Mouse (Mus musculus): Measurements from ENCODE around the gene Akt2. TPM values are rescaled to one million over a fixed set of nuclear protein-coding genes. Genes with fewer than 3 reads are reported as not detected.
A peak's percentile ranks its signal among the peaks of the same experiment; 100 is the strongest.

Akt2 gene
- polyA plus RNA-seq (2014; fragmentation: Nextera tagmentation; extraction: Ambion mirVana) = 51.1 and 62.7 TPM in 2 replicates

DNA sequence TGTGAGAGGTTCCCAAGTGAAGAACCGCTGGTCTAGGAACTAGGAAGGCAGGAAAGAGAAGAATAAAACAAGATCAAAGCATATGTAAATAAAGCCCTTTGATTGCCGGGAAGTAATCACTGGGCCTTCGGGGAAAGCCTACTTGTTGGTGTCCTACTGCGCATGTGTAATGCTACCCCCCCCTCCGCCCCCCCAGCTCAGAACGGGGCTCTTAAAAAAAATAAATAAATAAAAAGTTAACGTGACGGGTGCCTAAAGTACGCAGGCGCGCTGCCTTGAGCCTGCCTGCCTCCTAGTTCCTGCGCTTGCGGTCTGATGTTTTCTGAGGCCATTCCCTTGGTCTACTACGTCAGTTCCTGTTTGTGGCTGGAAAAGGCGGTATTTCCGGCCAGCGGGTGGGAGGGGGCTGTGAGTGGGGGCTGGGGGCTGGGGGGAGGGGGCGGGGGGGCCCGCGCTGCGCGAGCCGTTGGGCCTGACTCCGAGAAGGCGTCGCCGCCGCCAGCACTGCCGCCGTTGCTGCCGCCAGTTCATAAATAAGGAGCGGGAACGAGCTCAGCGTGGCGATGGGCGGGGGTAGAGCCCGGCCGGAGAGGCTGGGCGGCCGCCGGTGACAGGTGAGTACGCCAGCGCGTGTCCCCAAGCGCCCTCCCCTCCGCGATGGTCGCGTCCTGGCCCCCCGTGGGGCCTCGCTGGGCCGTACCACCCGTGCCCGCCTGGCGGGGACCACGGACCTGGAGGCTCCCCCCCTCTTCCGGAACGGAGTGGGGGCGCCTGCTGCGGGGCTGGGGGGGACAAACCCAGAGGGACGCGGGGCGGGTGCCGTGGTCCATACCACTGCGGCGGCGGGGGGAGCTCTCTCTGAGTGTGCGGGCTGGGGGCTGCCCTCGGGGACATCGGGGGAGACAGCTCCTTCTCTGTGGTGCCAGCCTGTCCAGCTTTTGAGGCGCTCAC is at the start of gene Akt2:
Gene Akt2 (plus strand): TSS at position 287 of the 951 bp plus-strand sequence.
- peak within 1 kb of the TSS; percentile 82 for H3K4me2 ChIP-seq (replicated peaks)
- under 1% methylated on average over 56 of the region's 71 CpGs for WGBS

DNA sequence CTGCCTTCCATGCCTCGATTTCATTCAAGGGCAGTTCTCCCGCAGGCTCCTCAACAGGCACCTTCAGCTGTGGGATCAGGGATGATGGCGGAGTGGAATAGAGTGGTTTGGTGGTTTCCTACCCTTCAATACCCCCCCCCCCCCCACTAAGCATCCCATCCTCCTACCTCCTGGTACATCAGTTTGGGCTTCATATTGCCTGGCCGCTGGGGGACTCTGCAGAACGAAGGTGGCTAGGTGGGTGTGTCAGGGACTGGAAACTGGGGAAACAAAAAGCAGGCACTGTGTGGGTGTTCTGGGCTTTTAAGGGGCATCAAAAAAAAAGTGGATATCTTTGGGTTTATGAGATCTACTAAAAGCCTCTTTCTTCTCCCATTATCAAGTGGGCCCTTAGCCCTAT is 49.4 kb upstream of the Akt2 start:
- WGBS = 67% methylated on average over 5 of the region's 5 CpGs
- Histone ChIP-seq H3K27ac (no peak overlapping the region), H3K4me2 (replicated peaks) (peak overlapping the region; percentile 96)

More for the DNA sequence above, at the start of gene Akt2:
- H3K27ac ChIP-seq = peak within 1 kb of the TSS; percentile 99
- no peaks in the 10 kb centered on the region for H3K27me3 ChIP-seq (ENCODE audit: control insufficient read depth, insufficient read depth, low read length)
- DNase-seq (ENCODE audit: low spot score) = peak; percentile 94
- no peaks in the 10 kb centered on the region for H3K36me3 ChIP-seq (replicated peaks; ENCODE audit: control insufficient read depth, insufficient read depth)
- H3K9me3 ChIP-seq (ENCODE audit: control insufficient read depth, low read length) = no peaks in the 10 kb centered on the region
- H3K4me3 ChIP-seq (replicated peaks; ENCODE audit: low read length) = peak within 1 kb of the TSS; percentile 78
- peak within 1 kb of the TSS; percentile 94 for H3K9ac ChIP-seq
- peak; percentile 95 for ATAC-seq (ENCODE audit: low FRiP score)
- H3K4me1 ChIP-seq (replicated peaks; ENCODE audit: control insufficient read depth, insufficient read depth, low read length) = peaks cover 22% of the 10 kb centered on the region

DNA sequence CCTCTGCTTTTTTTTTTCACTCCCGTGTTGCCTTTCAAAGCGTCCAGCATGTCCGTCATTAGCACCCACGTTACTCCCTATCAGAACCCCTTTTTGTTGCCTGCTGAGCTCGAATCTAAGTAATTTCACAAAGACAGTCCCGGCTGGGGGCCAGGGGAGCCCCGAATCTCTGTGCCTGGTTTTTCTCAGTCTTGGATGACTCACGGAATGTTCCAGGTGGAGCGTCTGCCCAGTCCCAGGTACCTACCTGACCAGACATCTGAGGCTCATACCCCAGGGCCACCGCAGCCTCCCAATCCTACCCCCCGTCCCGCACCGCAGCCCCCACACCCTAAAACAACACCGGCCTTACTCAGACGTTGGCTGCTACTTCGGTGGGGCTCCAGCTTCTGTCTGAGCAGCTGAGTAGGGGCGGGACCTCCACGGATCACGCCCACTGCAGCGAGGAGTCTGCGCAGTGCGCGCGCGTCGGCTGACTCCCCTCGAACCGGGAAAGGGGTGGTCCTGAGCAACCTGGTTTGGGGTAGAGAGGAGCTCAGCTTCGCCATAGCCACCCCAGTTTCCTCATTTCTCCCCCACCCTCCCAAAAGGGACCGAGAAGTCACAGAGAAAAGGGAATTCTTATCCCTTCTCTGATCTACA is 48.8 kb upstream of the Akt2 start:
- H3K27me3 ChIP-seq (ENCODE audit: control insufficient read depth, insufficient read depth, low read length) = no peaks in the 10 kb centered on the region
- H3K4me1 ChIP-seq (replicated peaks; ENCODE audit: control insufficient read depth, insufficient read depth, low read length) = peaks cover 10% of the 10 kb centered on the region
- peak overlapping the region; percentile 82 for H3K9ac ChIP-seq
- peak; percentile 83 for DNase-seq (ENCODE audit: low spot score)
- peak overlapping the region; percentile 96 for H3K4me2 ChIP-seq (replicated peaks)
- H3K36me3 ChIP-seq (replicated peaks; ENCODE audit: control insufficient read depth, insufficient read depth) = peaks cover 30% of the 10 kb centered on the region
- peak; percentile 94 for ATAC-seq (ENCODE audit: low FRiP score)
- WGBS = 3% methylated on average over 30 of the region's 30 CpGs
- H3K4me3 ChIP-seq (replicated peaks; ENCODE audit: low read length) = peak overlapping the region; percentile 67
- no peaks in the 10 kb centered on the region for H3K9me3 ChIP-seq (ENCODE audit: control insufficient read depth, low read length)
- peak overlapping the region; percentile 59 for H3K27ac ChIP-seq

More for the DNA sequence above, 49.4 kb upstream of the Akt2 start:
- Histone ChIP-seq H3K4me1 (replicated peaks; ENCODE audit: control insufficient read depth, insufficient read depth, low read length) (peaks cover 10% of the 10 kb centered on the region), H3K4me3 (replicated peaks; ENCODE audit: low read length) (peak overlapping the region; percentile 67), H3K27me3 (ENCODE audit: control insufficient read depth, insufficient read depth, low read length) (no peaks in the 10 kb centered on the region), H3K9me3 (ENCODE audit: control insufficient read depth, low read length) (no peaks in the 10 kb centered on the region), H3K36me3 (replicated peaks; ENCODE audit: control insufficient read depth, insufficient read depth) (peaks cover 36% of the 10 kb centered on the region), H3K9ac (peak overlapping the region; percentile 82)
- ATAC-seq (ENCODE audit: low FRiP score) (no peak), DNase-seq (ENCODE audit: low spot score) (no peak)

DNA sequence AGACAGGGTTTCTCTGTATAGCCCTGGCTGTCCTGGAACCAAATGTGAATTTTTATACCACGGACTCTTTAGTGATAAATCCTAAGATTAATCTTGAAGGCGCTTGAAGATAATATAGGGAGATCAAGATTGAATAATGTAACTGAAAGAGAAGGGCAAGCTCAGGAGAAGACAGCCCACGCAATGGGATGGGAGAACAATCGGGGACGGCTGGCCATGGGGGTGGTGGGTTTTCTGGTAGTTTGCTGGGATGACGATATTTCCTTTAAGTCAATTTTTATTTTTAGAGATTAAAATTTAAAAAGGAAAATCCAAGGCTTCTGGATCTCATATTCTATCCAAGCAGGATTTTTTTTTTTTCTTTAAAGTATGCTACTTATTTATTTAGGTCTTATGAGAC is 48.3 kb upstream of the Akt2 start:
- WGBS = 47% methylated on average over 6 of the region's 6 CpGs
- Histone ChIP-seq H3K9me3 (ENCODE audit: control insufficient read depth, low read length) (no peaks in the 10 kb centered on the region), H3K27ac (peak overlapping the region; percentile 59), H3K4me2 (replicated peaks) (peak overlapping the region; percentile 96), H3K4me1 (replicated peaks; ENCODE audit: control insufficient read depth, insufficient read depth, low read length) (peaks cover 10% of the 10 kb centered on the region), H3K9ac (peak overlapping the region; percentile 82), H3K27me3 (ENCODE audit: control insufficient read depth, insufficient read depth, low read length) (no peaks in the 10 kb centered on the region), H3K36me3 (replicated peaks; ENCODE audit: control insufficient read depth, insufficient read depth) (peaks cover 25% of the 10 kb centered on the region), H3K4me3 (replicated peaks; ENCODE audit: low read length) (peak overlapping the region; percentile 67)
- no peak for DNase-seq (ENCODE audit: low spot score)
- ATAC-seq (ENCODE audit: low FRiP score) = no peak

DNA sequence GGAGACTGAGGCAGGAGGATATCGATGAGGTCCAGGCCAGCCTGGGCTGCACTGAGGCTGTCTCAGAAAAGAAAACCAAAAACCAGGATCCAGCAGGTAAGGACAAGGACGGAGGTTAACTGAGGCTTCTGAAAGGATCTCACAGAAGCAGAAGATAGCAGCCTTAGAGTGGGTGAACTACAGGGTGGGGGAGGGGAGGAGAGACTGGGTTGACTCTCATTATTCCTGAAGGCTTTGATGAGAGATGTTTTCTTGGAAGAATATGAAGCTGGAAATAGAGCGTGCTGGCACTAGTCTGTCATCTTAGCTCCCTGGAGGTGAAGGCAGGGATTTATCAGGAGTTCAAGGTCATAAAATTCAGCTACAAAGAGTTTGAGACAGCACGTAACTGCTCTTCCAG is 47.5 kb upstream of the Akt2 start:
- Histone ChIP-seq H3K27ac (no peak overlapping the region), H3K27me3 (ENCODE audit: control insufficient read depth, insufficient read depth, low read length) (no peaks in the 10 kb centered on the region), H3K36me3 (replicated peaks; ENCODE audit: control insufficient read depth, insufficient read depth) (peaks cover 17% of the 10 kb centered on the region), H3K9ac (no peak overlapping the region), H3K4me2 (replicated peaks) (no peak overlapping the region), H3K4me3 (replicated peaks; ENCODE audit: low read length) (no peak overlapping the region), H3K4me1 (replicated peaks; ENCODE audit: control insufficient read depth, insufficient read depth, low read length) (peaks cover 10% of the 10 kb centered on the region), H3K9me3 (ENCODE audit: control insufficient read depth, low read length) (no peaks in the 10 kb centered on the region)
- WGBS = 93% methylated on average over 4 of the region's 4 CpGs
- no peak for ATAC-seq (ENCODE audit: low FRiP score)
- no peak for DNase-seq (ENCODE audit: low spot score)

DNA sequence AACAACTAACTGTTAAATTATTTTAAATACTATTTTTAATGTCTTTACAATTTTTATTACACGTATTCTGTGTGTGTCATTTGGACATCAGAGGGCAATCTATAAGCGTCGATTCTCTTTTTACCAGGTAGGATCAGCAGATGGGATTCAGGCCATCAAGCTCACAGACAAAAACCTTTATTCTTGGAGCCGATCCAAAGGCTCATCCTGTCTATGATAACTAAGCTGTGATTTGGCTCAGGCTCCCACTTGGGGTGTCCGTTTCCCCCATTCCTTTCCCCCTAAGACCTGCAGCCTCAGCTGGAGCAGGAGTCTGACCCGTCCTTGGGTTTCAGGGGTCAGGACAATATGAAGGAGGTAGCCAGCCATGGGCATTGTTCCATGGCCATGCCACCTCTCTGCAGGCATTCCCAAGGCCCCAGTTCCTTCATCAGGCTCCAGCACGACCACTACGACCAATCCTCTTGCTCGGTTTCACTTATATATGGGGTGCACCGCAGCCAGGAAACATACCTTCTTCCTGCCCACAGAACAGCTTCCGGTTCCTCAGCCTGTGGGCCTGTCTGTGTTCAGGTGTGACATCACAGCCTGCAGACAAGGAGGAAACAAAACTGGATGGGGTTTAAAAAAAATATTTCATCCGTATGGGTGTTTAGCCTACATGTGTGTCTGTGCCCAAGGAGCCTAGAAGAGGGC is 46.5 kb upstream of the Akt2 start:
- Histone ChIP-seq H3K27ac (no peak overlapping the region), H3K36me3 (replicated peaks; ENCODE audit: control insufficient read depth, insufficient read depth) (peaks cover 8% of the 10 kb centered on the region), H3K9ac (0 out of 2 replicates have a peak overlapping the region, but pooled peaks have one; percentile 8), H3K27me3 (ENCODE audit: control insufficient read depth, insufficient read depth, low read length) (no peaks in the 10 kb centered on the region), H3K4me2 (replicated peaks) (no peak overlapping the region), H3K9me3 (ENCODE audit: control insufficient read depth, low read length) (no peaks in the 10 kb centered on the region), H3K4me1 (replicated peaks; ENCODE audit: control insufficient read depth, insufficient read depth, low read length) (peaks cover 10% of the 10 kb centered on the region), H3K4me3 (replicated peaks; ENCODE audit: low read length) (no peak overlapping the region)
- 88% methylated on average over 12 of the region's 12 CpGs for WGBS
- no peak for DNase-seq (ENCODE audit: low spot score)
- no peak for ATAC-seq (ENCODE audit: low FRiP score)

DNA sequence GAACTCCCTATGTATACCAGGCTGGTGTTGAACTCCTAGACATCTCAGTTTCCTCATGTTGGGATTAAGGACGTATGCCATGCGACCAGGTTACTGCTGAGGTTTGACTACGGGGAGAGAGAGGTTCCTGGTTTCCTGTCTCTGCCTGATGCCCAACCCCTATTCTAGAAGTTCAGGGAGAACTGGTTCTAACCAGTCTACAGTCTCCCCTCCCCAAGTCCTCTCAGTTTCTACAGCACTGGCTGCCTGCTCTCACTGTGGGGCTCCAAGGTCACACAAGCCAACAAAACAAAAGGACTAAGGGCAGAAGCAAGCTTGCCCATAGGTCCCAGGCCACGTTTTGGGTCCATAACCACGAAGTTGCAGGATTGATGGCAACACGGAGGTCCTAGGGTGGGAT is 41.8 kb upstream of the Akt2 start:
- WGBS = 83% methylated on average over 6 of the region's 6 CpGs
- Histone ChIP-seq H3K4me2 (replicated peaks) (no peak overlapping the region), H3K4me1 (replicated peaks; ENCODE audit: control insufficient read depth, insufficient read depth, low read length) (peaks cover 17% of the 10 kb centered on the region), H3K4me3 (replicated peaks; ENCODE audit: low read length) (no peak overlapping the region), H3K36me3 (replicated peaks; ENCODE audit: control insufficient read depth, insufficient read depth) (no peaks in the 10 kb centered on the region), H3K9me3 (ENCODE audit: control insufficient read depth, low read length) (no peaks in the 10 kb centered on the region), H3K27me3 (ENCODE audit: control insufficient read depth, insufficient read depth, low read length) (no peaks in the 10 kb centered on the region), H3K9ac (no peak overlapping the region), H3K27ac (no peak overlapping the region)
- ATAC-seq (ENCODE audit: low FRiP score) = no peak
- no peak for DNase-seq (ENCODE audit: low spot score)

DNA sequence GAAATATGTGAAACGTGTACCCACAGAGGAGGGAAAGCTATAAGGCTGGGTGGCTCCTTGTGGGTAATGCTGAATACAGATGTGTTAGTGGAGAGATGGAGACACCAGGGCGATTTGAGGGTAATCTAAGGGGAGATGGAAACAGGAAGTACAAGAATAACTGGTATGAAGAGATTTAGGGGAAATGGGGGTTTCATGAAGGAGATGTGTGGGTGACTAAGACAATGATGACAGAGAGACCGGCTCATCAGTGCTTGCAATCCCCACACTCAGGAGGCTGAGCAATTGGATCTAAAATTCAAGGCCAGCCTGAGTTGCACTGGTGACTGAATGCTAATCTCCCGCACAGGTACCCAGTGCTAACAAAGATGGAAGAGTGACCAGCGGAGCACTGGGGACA is 39.3 kb upstream of the Akt2 start:
- H3K4me2 ChIP-seq (replicated peaks) = peak overlapping the region; percentile 81
- no peaks in the 10 kb centered on the region for H3K9me3 ChIP-seq (ENCODE audit: control insufficient read depth, low read length)
- peak overlapping the region; percentile 76 for H3K4me3 ChIP-seq (replicated peaks; ENCODE audit: low read length)
- ATAC-seq (ENCODE audit: low FRiP score) (no peak), DNase-seq (ENCODE audit: low spot score) (no peak)
- H3K4me1 ChIP-seq (replicated peaks; ENCODE audit: control insufficient read depth, insufficient read depth, low read length) = peaks cover 17% of the 10 kb centered on the region
- 62% methylated on average over 5 of the region's 5 CpGs for WGBS
- peak overlapping the region; percentile 62; the same call in 1 of the 2 replicates for H3K9ac ChIP-seq
- no peaks in the 10 kb centered on the region for H3K27me3 ChIP-seq (ENCODE audit: control insufficient read depth, insufficient read depth, low read length)
- H3K36me3 ChIP-seq (replicated peaks; ENCODE audit: control insufficient read depth, insufficient read depth) = peaks cover 8% of the 10 kb centered on the region
- H3K27ac ChIP-seq = no peak overlapping the region
